Mouse (Mus musculus) MEL (cell line): ENCODE data around the gene Sbsn.

Experiments
- CTCF ChIP-seq, 3 experiments: IDR thresholded peaks in 2 of 3; conservative IDR thresholded peaks in 1 of 3; 2 replicates each; pipeline ENCODE4 v1.5.1; 2011 to 2012; ENCODE audit warnings: low read length in 3 of 3, low read depth in 2 of 3, mild to moderate bottlenecking in 2 of 3, improper control_type of control experiment in 1 of 3, inconsistent platforms in 1 of 3, mixed read lengths in 1 of 3, moderate library complexity in 1 of 3; ENCODE audit not compliant: control insufficient read depth in 1 of 3, insufficient read depth in 1 of 3, poor library complexity in 1 of 3, severe bottlenecking in 1 of 3
- NRF1 ChIP-seq: IDR thresholded peaks from 2 replicates; pipeline ENCODE4 v1.6.1; 2014; ENCODE audit warnings: low read depth, mild to moderate bottlenecking, inconsistent platforms, low read length, improper control_type of control experiment, moderate library complexity; ENCODE audit not compliant: poor library complexity, insufficient read depth, severe bottlenecking
- POLR2A ChIP-seq, 2 experiments: IDR thresholded peaks; 2 replicates each; pipeline ENCODE4 v1.6.1; 2011 to 2012; ENCODE audit warnings: low read length in 2 of 2, mild to moderate bottlenecking in 2 of 2, control low read depth in 1 of 2, improper control_type of control experiment in 1 of 2, low read depth in 1 of 2, moderate library complexity in 1 of 2; ENCODE audit not compliant: control insufficient read depth in 1 of 2, insufficient read depth in 1 of 2, poor library complexity in 1 of 2

DNA sequence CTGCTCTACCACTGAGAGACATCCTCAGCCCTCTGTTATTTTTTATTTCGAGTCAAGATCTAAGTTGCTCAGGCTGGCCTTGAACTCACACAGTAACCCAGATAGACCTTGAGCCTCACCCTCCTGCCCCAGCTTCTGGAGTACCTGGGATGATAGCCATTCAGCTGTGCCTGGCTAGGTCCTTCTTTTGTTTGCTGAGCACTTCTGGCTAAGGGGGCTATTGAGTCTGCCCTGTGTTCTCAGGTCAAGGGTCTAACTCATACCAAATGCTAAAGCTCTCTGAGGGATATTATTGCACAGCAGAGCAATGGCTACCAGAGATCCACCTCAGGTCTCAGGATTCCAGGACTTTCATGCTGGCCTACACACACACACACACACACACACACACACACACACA, 33.9 kb downstream of the Sbsn start:
- no peak for TF ChIP-seq CTCF (IDR thresholded peaks at IDR 0.05 in 2 of 3, conservative IDR thresholded peaks at IDR 0.05 in 1 of 3; ENCODE audit: control insufficient read depth in 1 of 3, insufficient read depth in 1 of 3, low read depth in 2 of 3, low read length in 3 of 3, poor library complexity in 1 of 3, severe bottlenecking in 1 of 3)
- TF ChIP-seq POLR2A (IDR thresholded peaks at IDR 0.05; ENCODE audit: control insufficient read depth in 1 of 2, insufficient read depth in 1 of 2, low read depth in 1 of 2, low read length in 2 of 2, poor library complexity in 1 of 2) = no peak
- no peak for TF ChIP-seq NRF1
